Mouse (Mus musculus): ENCODE results near the gene Brf1. TPM values are rescaled to one million over a fixed set of nuclear protein-coding genes. Genes with fewer than 3 reads are reported as not detected.

Brf1 gene
- total and polyA plus RNA-seq, 2 experiments from 2014 or later, result 40.2 to 54.4 TPM

GRCm38 (mm10) chr12:113041481-113042439 lies 41.3 kb upstream of the Brf1 start:
- DNase-seq (peak; percentile 85), ATAC-seq (peak; percentile 92)
- Histone ChIP-seq H3K4me2 (ENCODE audit: low read depth) (no peak overlapping the region), H3K4me1 (ENCODE audit: insufficient read depth) (peaks cover 8% of the 10 kb centered on the region; the same call in 1 of the 2 replicates), H3K4me3 (ENCODE audit: low read depth, low read length) (no peak overlapping the region), H3K9ac (no peak overlapping the region), H3K9me3 (ENCODE audit: low read length) (no peaks in the 10 kb centered on the region), H3K27ac (ENCODE audit: low read depth, low read length) (peak overlapping the region; percentile 59), H3K36me3 (ENCODE audit: insufficient read depth) (peaks cover 13% of the 10 kb centered on the region), H3K27me3 (ENCODE audit: insufficient read depth, low read length) (no peaks in the 10 kb centered on the region)
- 53% methylated on average over 15 of the region's 15 CpGs for WGBS
- no peak for TF ChIP-seq CTCF (IDR thresholded peaks at IDR 0.05; ENCODE audit: low read depth)

- WGBS, result 91% methylated on average over 4 of the region's 4 CpGs
- H3K27ac ChIP-seq (ENCODE audit: low read depth, low read length), result no peak overlapping the region
- no peak overlapping the region for H3K9ac ChIP-seq
- H3K27me3 ChIP-seq (ENCODE audit: insufficient read depth, low read length), result no peaks in the 10 kb centered on the region
- no peak overlapping the region for H3K4me3 ChIP-seq (ENCODE audit: low read depth, low read length)
- ATAC-seq, result no peak
- H3K36me3 ChIP-seq (ENCODE audit: insufficient read depth), result no peaks in the 10 kb centered on the region
- peaks cover 8% of the 10 kb centered on the region; the same call in 1 of the 2 replicates for H3K4me1 ChIP-seq (ENCODE audit: insufficient read depth)
- DNase-seq, result no peak
- no peak for TF ChIP-seq CTCF (IDR thresholded peaks at IDR 0.05; ENCODE audit: low read depth)
- no peaks in the 10 kb centered on the region for H3K9me3 ChIP-seq (ENCODE audit: low read length)
- no peak overlapping the region for H3K4me2 ChIP-seq (ENCODE audit: low read depth)
Measured at GRCm38 (mm10) chr12:113038414-113038813, 37.9 kb upstream of the Brf1 start.

- H3K27ac ChIP-seq (ENCODE audit: low read depth, low read length), result no peak overlapping the region
- ATAC-seq (no peak), DNase-seq (no peak)
- TF ChIP-seq CTCF (IDR thresholded peaks at IDR 0.05; ENCODE audit: low read depth), result no peak
- no peak overlapping the region for H3K4me3 ChIP-seq (ENCODE audit: low read depth, low read length)
- H3K27me3 ChIP-seq (ENCODE audit: insufficient read depth, low read length), result no peaks in the 10 kb centered on the region
- no peaks in the 10 kb centered on the region for H3K9me3 ChIP-seq (ENCODE audit: low read length)
- no peaks in the 10 kb centered on the region for H3K36me3 ChIP-seq (ENCODE audit: insufficient read depth)
- 90% methylated on average over 4 of the region's 4 CpGs for WGBS
- no peak overlapping the region for H3K4me2 ChIP-seq (ENCODE audit: low read depth)
- H3K4me1 ChIP-seq (ENCODE audit: insufficient read depth), result peaks cover 8% of the 10 kb centered on the region; the same call in 1 of the 2 replicates
- no peak overlapping the region for H3K9ac ChIP-seq
Measured at GRCm38 (mm10) chr12:113036996-113037395, 36.5 kb upstream of the Brf1 start.

- 81% methylated on average over 2 of the region's 2 CpGs for WGBS
Measured at GRCm38 (mm10) chr12:113035093-113035492, 34.6 kb upstream of the Brf1 start.

GRCm38 (mm10) chr12:113032296-113033250 lies 32.1 kb upstream of the Brf1 start:
- no peaks in the 10 kb centered on the region for H3K27me3 ChIP-seq (ENCODE audit: insufficient read depth, low read length)
- H3K9me3 ChIP-seq (ENCODE audit: low read length), result no peaks in the 10 kb centered on the region
- no peaks in the 10 kb centered on the region for H3K36me3 ChIP-seq (ENCODE audit: insufficient read depth)
- no peak overlapping the region for H3K4me3 ChIP-seq (ENCODE audit: low read depth, low read length)
- peak; percentile 18; the same call in 1 of the 2 replicates for TF ChIP-seq CTCF (IDR thresholded peaks at IDR 0.05; ENCODE audit: low read depth)
- DNase-seq (peak; percentile 34), ATAC-seq (peak; percentile 84)
- no peak overlapping the region for H3K4me2 ChIP-seq (ENCODE audit: low read depth)
- H3K27ac ChIP-seq (ENCODE audit: low read depth, low read length), result no peak overlapping the region
- no peaks in the 10 kb centered on the region; the same call in 1 of the 2 replicates for H3K4me1 ChIP-seq (ENCODE audit: insufficient read depth)
- H3K9ac ChIP-seq, result no peak overlapping the region
- WGBS, result 47% methylated on average over 11 of the region's 11 CpGs

More at GRCm38 (mm10) chr12:113035093-113035492, 34.6 kb upstream of the Brf1 start:
- Histone ChIP-seq H3K4me3 (ENCODE audit: low read depth, low read length) (no peak overlapping the region), H3K4me2 (ENCODE audit: low read depth) (no peak overlapping the region), H3K36me3 (ENCODE audit: insufficient read depth) (no peaks in the 10 kb centered on the region), H3K27ac (ENCODE audit: low read depth, low read length) (no peak overlapping the region), H3K9me3 (ENCODE audit: low read length) (no peaks in the 10 kb centered on the region), H3K9ac (no peak overlapping the region), H3K27me3 (ENCODE audit: insufficient read depth, low read length) (no peaks in the 10 kb centered on the region), H3K4me1 (ENCODE audit: insufficient read depth) (no peaks in the 10 kb centered on the region)
- ATAC-seq, result no peak
- no peak for DNase-seq
- TF ChIP-seq CTCF (IDR thresholded peaks at IDR 0.05; ENCODE audit: low read depth), result no peak

GRCm38 (mm10) chr12:113031441-113031840 lies 30.9 kb upstream of the Brf1 start:
- DNase-seq, result no peak
- WGBS, result 87% methylated on average over 6 of the region's 6 CpGs

More at GRCm38 (mm10) chr12:113031441-113031840, 30.9 kb upstream of the Brf1 start:
- no peak overlapping the region for H3K27ac ChIP-seq (ENCODE audit: low read depth, low read length)
- TF ChIP-seq CTCF (IDR thresholded peaks at IDR 0.05; ENCODE audit: low read depth), result no peak
- H3K9me3 ChIP-seq (ENCODE audit: low read length), result no peaks in the 10 kb centered on the region
- ATAC-seq, result no peak
- H3K4me3 ChIP-seq (ENCODE audit: low read depth, low read length), result no peak overlapping the region
- peaks cover 5% of the 10 kb centered on the region; the same call in 1 of the 2 replicates for H3K36me3 ChIP-seq (ENCODE audit: insufficient read depth)
- no peak overlapping the region for H3K9ac ChIP-seq
- no peak overlapping the region for H3K4me2 ChIP-seq (ENCODE audit: low read depth)
- no peaks in the 10 kb centered on the region; the same call in 1 of the 2 replicates for H3K4me1 ChIP-seq (ENCODE audit: insufficient read depth)
- no peaks in the 10 kb centered on the region for H3K27me3 ChIP-seq (ENCODE audit: insufficient read depth, low read length)
